Mouse (Mus musculus) heart, adult 2 months (tissue): ENCODE results near the gene Dnal1. TPM values are rescaled to one million over a fixed set of nuclear protein-coding genes. Genes with fewer than 3 reads are reported as not detected.

Experiments
- DNase-seq, 2 experiments: peaks; one replicate each; pipeline ENCODE4 v3.0.0; 2021
- H3K27ac ChIP-seq: fragments of 200-600 bp; 2 replicates; pipeline ENCODE4 v1.8.1; 2022
- H3K27me3 ChIP-seq: fragments of 200-500 bp; 2 replicates; pipeline ENCODE4 v1.6.1; 2012; ENCODE audit warnings: mild to moderate bottlenecking, low read length, inconsistent platforms, mixed read lengths; ENCODE audit not compliant: control insufficient read depth, insufficient read depth
- H3K36me3 ChIP-seq: fragments of 200-500 bp; 2 replicates; pipeline ENCODE4 v1.6.1; 2012; ENCODE audit warnings: low read length, inconsistent platforms; ENCODE audit not compliant: control insufficient read depth, insufficient read depth
- H3K4me1 ChIP-seq: fragments of 200-500 bp; 2 replicates; pipeline ENCODE4 v1.6.1; 2011; ENCODE audit warnings: low read length; ENCODE audit not compliant: control insufficient read depth, insufficient read depth
- H3K4me3 ChIP-seq: fragments of 200-600 bp; 2 replicates; pipeline ENCODE4 v1.8.1; 2022
- H3K79me2 ChIP-seq: fragments of 200-500 bp; replicated peaks from 2 replicates; pipeline ENCODE4 v1.6.1; 2012; ENCODE audit warnings: mild to moderate bottlenecking, inconsistent platforms, low read length, moderate library complexity, mixed read lengths; ENCODE audit not compliant: control insufficient read depth, insufficient read depth
- H3K9ac ChIP-seq: fragments of 200-500 bp; 2 replicates; pipeline ENCODE4 v1.6.1; 2012; ENCODE audit warnings: low read depth, mild to moderate bottlenecking, control low read depth, inconsistent platforms, low read length, mixed read lengths
- CTCF ChIP-seq: fragments of 200-600 bp; IDR thresholded peaks from 2 replicates; pipeline ENCODE4 v1.8.1; 2022; ENCODE audit warnings: antibody characterized with exemption, mild to moderate bottlenecking, moderate library complexity
- EP300 ChIP-seq: fragments of 200-500 bp; IDR thresholded peaks from 2 replicates; pipeline ENCODE4 v1.6.1; 2011; ENCODE audit warnings: low read depth, low read length, control low read depth; ENCODE audit not compliant: insufficient read depth
- POLR2A ChIP-seq: fragments of 200-500 bp; IDR thresholded peaks from 2 replicates; pipeline ENCODE4 v1.6.1; 2011; ENCODE audit warnings: mild to moderate bottlenecking, low read depth, low read length, control low read depth; ENCODE audit not compliant: insufficient read depth
- WGBS: fragments of 180-500 bp; shearing (Covaris S2); methylation state at CpG from one replicate; pipeline ENCODE4 v1.1.7; 2018; 5-methylcytosine and 5-hydroxymethylcytosine counted together
- intact Hi-C: fragments of 180-260 bp; cut with DNase I; formaldehyde crosslinking; loops from one replicate; pipeline ENCODE4 v1.15.1; 2025
- polyA plus RNA-seq: library from polyadenylated mRNA; depleted of rRNA; stranded (reverse); fragments of >200 nt; gene quantifications from 2 replicates; pipeline ENCODE4 v1.2.3, GENCODE M21; 2012
- total RNA-seq, 2 experiments: library from RNA; stranded (reverse); gene quantifications; 2 replicates each; pipeline ENCODE4 v1.2.3; 2021

Dnal1 gene
- total and polyA plus RNA-seq, 3 experiments = 3.4 to 7.9 (median 6.9) TPM

GRCm38 (mm10) chr12:84152352-84153190 is 38.4 kb downstream of the Dnal1 start:
- Histone ChIP-seq H3K36me3 (peaks cover 3% of the 10 kb centered on the region; the same call in 1 of the 2 replicates), H3K79me2 (no peaks in the 10 kb centered on the region), H3K9ac (no peak overlapping the region), H3K4me1 (peaks cover 1% of the 10 kb centered on the region; the same call in 1 of the 2 replicates), H3K4me3 (no peak overlapping the region), H3K27ac (no peak overlapping the region; the same call in 1 of the 2 replicates), H3K27me3 (no peaks in the 10 kb centered on the region)
- TF ChIP-seq POLR2A = no peak
- TF ChIP-seq CTCF = no peak
- TF ChIP-seq EP300 = no peak
- intact Hi-C loops = no loop called here
- WGBS = 78% methylated on average over 32 of the region's 32 CpGs
- DNase-seq = no peak

GRCm38 (mm10) chr12:84153414-84153813 is 39.2 kb downstream of the Dnal1 start:
- intact Hi-C loops = no loop called here
- peaks cover 1% of the 10 kb centered on the region; the same call in 1 of the 2 replicates for H3K4me1 ChIP-seq
- 85% methylated on average over 6 of the region's 6 CpGs for WGBS
- no peaks in the 10 kb centered on the region for H3K27me3 ChIP-seq
- no peak overlapping the region for H3K4me3 ChIP-seq
- TF ChIP-seq CTCF = no peak
- no peak for TF ChIP-seq EP300
- TF ChIP-seq POLR2A = no peak
- H3K79me2 ChIP-seq = no peaks in the 10 kb centered on the region
- H3K27ac ChIP-seq = no peak overlapping the region
- no peak overlapping the region for H3K9ac ChIP-seq
- DNase-seq = no peak
- H3K36me3 ChIP-seq = peaks cover 3% of the 10 kb centered on the region; the same call in 1 of the 2 replicates

- peak overlapping the region; percentile 58 for H3K27ac ChIP-seq
- H3K4me1 ChIP-seq = peaks cover 1% of the 10 kb centered on the region; the same call in 1 of the 2 replicates
- 41% methylated on average over 11 of the region's 11 CpGs for WGBS
These were observed 40.8 kb downstream of the Dnal1 start for GRCm38 (mm10) chr12:84154786-84155522.

GRCm38 (mm10) chr12:84155523-84155871 is 41.3 kb downstream of the Dnal1 start:
- intact Hi-C loops = no loop called here
- no peak for DNase-seq
- WGBS = 43% methylated on average over 2 of the region's 2 CpGs

More at GRCm38 (mm10) chr12:84154786-84155522, 40.8 kb downstream of the Dnal1 start:
- Histone ChIP-seq H3K4me3 (no peak overlapping the region), H3K79me2 (no peaks in the 10 kb centered on the region), H3K27me3 (no peaks in the 10 kb centered on the region), H3K36me3 (peaks cover 3% of the 10 kb centered on the region; the same call in 1 of the 2 replicates), H3K9ac (no peak overlapping the region)
- intact Hi-C loops = no loop called here
- peak; percentile 65 to 78 for DNase-seq
- TF ChIP-seq CTCF = no peak
- 0 out of 2 replicates have a peak, but pooled peaks have one; percentile 63 for TF ChIP-seq EP300
- TF ChIP-seq POLR2A = no peak

GRCm38 (mm10) chr12:84156210-84156609 is 42.0 kb downstream of the Dnal1 start:
- no peak overlapping the region for H3K9ac ChIP-seq
- peak overlapping the region; percentile 58 for H3K27ac ChIP-seq
- WGBS = 93% methylated on average over 18 of the region's 18 CpGs
- intact Hi-C loops = no loop called here
- H3K4me3 ChIP-seq = no peak overlapping the region
- H3K27me3 ChIP-seq = no peaks in the 10 kb centered on the region
- DNase-seq = no peak
- H3K36me3 ChIP-seq = peaks cover 3% of the 10 kb centered on the region; the same call in 1 of the 2 replicates
- no peaks in the 10 kb centered on the region for H3K79me2 ChIP-seq
- TF ChIP-seq EP300 = no peak
- TF ChIP-seq POLR2A = no peak
- TF ChIP-seq CTCF = no peak
- no peaks in the 10 kb centered on the region; the same call in 1 of the 2 replicates for H3K4me1 ChIP-seq

More at GRCm38 (mm10) chr12:84155523-84155871, 41.3 kb downstream of the Dnal1 start:
- Histone ChIP-seq H3K36me3 (peaks cover 3% of the 10 kb centered on the region; the same call in 1 of the 2 replicates), H3K4me3 (no peak overlapping the region), H3K9ac (no peak overlapping the region), H3K4me1 (peaks cover 1% of the 10 kb centered on the region; the same call in 1 of the 2 replicates), H3K27me3 (no peaks in the 10 kb centered on the region), H3K27ac (peak overlapping the region; percentile 58), H3K79me2 (no peaks in the 10 kb centered on the region)
- TF ChIP-seq POLR2A (no peak), CTCF (no peak), EP300 (no peak)
